Mouse (Mus musculus): ENCODE data around the gene Lgalsl.

The Lgalsl gene

DNA sequence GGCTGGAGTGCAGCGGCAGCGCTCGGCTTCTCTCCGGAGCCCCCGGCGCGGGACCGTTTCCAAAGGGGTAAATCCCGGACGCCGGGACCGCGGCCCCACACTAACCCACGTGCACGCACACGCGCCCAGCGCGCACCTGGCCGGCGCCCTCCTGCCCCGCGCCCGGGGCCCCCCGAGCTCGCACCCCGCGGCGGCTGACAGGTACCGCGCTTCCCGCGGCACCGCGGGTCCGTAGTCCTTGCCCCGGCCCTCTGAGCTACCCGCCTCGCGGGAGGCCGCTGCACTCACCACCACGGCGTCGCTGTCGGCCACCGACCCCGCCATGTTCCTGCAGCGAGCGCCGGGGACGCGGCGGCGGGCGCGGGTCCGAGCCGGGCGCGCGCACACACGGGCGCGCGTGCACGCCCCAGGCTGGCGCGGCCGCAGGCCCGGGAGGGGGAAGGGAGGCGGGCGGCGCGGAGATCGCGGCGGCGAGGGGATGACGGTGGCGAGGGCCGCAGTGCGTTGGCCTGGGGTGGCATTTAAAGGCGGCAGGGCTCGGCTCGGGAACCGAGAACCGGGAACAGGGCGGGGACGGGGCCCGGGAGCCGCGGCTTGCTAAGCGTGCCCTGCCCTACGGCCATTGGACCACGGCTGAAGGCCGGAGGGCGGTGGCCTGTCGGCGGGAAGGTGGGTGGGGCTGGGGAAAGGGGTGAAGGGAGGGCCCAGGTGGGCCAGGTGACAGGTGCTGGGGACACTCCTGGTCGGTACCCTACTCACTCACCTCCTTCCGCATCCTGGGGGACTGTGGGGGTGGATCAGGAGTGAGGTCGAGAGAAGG is at the start of gene Lgalsl:
Lgalsl (minus strand) TSS at position 371 of the 820 bp plus-strand sequence.
- in situ Hi-C loops (cut with MseI, MboI), result no loop called here

DNA sequence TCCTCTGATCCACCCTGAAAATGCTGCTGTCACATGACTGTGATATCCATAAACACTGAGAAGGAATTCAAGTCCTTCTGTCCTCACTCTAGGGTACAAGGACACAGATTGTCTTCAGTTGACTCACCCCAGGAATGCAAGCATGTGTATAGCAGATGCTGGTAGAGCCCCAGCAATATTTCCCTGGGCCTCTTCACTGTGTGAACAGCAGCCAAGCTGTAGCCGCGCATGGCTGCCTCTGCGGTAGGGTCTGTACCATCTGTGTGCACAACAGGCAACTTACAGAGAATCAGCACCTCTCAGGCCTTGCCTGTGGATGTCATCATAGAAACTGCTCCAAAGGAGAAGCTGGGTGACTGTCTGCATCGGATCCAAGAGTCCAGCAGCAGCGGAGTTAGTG is 47.8 kb upstream of the Lgalsl start:
- in situ Hi-C loops (cut with MseI, MboI), result no loop called here

DNA sequence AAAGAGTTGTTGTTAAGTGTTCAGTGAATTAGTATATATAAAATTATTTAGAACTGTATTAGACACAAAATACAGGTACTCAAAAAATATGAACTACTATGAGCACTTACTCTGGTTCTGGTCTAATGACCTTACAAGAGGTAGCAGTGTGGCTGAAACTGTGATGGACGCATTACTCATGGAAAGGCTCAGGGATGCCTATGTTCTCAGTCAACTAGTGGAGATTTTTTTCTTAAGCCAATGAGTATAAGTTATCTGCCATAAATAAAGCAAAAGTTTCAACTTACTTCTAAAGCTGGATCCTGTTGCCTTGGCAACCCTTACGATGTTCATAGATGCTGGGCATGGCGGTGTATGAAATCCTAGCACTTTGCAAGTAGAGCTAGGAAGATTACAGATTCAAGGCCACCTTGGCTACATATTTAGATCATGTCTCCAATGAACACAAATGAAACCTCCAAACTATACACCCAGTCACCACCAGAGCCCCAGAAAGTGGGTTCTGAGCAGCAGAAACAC is 46.8 kb upstream of the Lgalsl start:
- in situ Hi-C loops (cut with MseI, MboI), result no loop called here

DNA sequence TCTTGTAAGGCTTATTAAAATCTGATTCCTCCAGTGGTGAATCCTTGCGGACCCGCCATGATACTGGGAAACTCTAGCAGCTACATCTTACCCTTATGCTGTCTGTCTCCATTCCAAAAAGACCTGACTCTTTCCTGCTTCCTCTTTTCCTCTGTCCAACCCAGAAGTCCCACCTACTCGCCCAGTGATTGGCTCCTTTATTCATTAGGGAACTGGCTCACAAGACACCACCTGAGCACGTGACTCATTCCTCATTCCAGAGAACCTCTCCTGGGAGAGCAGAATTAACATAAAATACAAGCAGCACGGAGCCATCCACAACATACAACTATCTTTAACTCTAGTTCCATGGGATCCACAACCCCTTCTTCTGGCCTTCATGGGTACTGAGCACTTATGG is 42.5 kb upstream of the Lgalsl start:
- in situ Hi-C loops (cut with MseI, MboI), result no loop called here

DNA sequence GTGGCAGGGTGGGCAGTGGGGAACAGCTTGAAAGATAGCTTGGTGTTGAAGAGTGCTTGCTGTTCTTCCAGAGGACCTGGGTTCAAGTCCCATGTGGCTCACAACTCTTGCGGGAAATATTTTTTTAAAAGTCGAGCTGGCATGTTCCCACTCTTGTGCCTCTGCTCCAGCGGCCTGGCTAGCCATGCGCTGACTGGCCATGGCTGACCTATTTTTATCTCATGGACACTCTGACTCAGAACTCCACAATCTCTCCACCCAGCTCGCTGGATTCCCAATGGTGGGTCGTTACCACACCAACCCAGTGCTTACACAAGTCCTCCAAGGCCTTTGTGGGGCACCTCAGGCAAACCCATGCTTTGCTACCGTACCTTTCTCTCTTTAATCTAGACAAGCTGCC is 42.1 kb upstream of the Lgalsl start:
- in situ Hi-C loops (cut with MseI, MboI), result no loop called here

DNA sequence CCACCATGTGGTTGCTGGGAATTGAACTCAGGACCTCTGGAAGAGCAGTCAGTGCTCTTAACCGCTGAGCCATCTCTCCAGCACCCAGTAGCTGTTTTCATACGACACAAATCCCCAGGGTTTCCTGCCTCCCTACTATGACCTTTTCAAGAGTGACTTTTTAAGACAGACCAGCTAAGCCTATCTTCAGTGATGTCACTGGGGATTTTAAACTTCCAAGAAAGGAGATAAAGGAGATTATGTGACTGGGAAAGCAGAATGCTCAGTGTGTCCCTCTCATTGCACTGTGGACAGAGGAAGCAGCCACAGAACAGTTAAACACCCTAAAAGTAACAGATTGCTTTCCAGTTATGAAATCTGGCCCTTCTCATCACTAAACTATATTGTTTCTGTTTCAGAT is 41.6 kb upstream of the Lgalsl start:
- in situ Hi-C loops (cut with MseI, MboI), result no loop called here

DNA sequence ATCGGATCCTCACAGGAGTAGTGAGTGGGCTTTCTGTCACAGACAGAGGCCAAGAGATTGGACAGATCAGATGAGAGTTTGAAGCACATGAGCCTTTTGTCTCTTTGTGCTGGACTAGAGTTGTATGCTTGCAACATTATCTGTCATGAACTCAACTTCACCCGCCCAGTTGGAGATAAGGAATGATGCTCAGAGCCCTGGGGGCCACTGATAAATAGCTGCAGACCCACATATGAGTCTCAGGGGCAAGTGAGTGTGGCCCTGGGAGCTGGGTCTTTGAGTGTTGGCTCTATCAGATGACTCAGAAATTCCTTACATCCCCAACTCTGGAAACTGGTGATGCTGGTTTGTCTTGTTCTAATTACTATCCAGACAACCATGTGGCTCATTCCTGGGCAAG is 39.1 kb upstream of the Lgalsl start:
- in situ Hi-C loops (cut with MseI, MboI), result no loop called here

DNA sequence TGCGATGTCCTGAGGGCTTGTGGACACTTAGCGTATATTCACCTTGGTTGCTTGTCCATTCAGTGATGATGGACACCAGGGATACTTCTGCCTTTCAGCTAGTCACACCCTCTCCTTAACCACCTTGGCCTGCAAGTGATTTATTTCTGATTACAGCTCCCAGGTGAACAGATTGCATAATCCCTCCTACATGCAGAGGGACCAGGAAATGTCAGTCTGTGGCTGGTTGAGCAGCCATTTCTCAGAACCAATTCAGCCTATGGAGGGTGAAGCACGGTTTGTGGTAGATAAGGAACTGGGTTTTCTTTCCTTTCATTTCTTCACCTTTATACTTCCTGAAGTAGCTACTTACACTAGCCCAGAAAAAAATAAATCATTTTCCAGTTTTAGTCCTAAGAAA is 34.6 kb upstream of the Lgalsl start:
- in situ Hi-C loops (cut with MseI, MboI), result no loop called here

DNA sequence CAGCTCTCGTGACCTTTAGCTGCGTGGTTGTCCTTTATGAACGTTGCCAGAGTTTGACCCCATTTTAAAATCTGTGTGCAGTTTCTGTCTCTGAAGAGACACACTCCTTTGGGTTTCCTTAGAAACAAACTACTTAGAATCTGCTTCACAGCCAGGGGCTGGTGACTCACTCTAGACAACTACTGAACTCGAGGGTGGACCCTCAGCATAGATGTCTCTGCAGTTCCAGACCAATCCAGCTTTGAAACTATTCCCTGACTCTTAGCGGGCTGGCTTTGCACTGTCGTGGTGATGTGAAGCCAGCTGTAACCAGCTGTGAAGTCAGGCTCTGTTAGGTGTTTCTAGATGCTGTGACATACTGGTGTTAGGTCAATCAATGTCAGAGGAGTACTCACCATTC is 33.8 kb upstream of the Lgalsl start:
- in situ Hi-C loops (cut with MseI, MboI), result no loop called here

DNA sequence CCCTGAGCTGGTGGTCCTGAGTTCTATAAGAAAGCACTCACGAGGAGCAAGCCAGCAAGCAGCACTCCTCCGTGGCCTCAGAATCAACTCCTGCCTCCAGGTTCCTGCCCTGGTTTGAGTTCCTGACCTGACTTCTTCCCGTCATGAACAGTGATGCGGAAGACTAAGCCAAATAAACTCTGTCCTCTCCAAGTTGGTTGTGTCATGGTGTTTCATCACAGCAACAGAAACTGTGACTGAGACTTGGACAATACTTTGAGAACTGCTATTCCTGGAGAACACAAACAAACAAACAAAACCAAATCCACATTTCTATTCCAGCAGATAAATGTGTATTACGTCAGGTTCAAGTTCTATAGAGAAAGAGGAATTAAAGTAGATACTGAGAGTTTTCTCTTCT is 31.2 kb upstream of the Lgalsl start:
- in situ Hi-C loops (cut with MseI, MboI), result no loop called here

DNA sequence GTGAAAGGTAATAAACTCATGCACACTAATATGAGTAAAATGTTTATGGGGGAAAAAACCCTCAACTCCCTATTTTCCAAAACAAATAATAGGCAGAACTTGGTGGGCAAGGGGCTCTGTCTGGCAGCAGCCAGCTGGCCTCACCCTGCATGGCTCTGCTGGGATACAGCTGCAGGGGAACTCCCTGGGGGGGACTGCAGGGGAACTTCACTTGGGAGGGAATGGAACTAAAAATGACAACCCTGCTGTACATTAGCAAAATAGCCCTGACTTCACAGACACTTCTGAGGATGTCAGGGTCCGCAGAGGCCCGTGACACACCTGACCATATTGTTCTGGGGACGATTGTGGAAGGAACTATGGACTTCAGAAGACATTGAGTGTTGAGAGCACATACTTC is 29.5 kb upstream of the Lgalsl start:
- in situ Hi-C loops (cut with MseI, MboI), result no loop called here

DNA sequence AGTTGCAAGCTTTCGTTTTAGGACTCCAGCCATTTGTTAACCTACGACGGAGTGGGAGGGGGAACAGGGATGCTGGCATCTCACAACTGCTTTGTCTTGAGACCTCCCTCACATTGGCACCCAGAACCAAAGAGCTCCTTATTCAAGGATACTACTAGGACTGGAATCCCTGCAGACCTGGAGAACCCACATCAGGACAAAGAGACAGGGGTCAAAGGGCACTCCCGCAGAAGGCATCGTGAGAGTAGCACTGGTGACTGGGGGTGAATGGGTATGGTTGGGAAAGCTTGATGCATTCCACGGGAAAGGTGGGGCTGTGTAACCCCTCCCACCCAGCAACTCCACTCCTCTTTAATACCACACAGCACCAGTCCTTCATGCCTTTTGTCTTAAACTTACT is 29.0 kb upstream of the Lgalsl start:
- in situ Hi-C loops (cut with MseI, MboI), result no loop called here

DNA sequence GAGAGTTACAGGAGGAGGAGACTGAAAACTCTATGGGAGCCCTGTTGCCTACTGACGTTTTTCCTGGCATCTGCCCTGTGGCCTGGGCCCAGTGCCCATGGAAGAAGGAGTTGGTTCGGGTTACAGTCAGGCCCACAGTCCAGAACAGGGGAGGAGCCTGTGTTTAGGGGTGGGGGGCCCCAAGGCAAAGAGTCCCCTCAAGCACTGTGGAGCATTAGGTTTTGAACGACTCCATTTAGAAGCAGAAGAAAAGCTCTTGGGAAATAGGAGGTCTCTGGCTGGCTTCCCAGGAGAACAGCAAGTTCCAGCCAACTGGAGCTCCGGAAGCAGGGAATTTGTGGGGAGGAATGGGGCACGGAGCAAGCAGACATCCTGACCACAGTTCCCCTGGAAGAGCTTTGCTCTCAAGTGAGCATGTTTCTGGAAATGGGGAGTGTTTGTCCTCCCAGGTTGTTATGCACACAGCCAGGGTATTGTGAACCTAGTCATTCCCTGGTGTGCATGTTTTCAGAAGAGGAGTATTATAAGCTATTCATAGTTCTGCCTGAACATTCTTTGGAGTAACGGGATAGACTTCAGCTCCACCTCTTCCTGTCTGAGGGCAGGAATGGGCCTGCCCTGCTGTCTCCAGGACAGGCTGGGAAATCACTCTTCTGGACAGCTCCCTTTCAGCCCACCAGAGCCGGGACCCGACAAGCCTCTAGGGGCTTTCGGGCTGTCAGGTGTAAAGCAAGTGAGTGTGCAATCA is 28.2 kb upstream of the Lgalsl start:
- in situ Hi-C loops (cut with MseI, MboI), result no loop called here

DNA sequence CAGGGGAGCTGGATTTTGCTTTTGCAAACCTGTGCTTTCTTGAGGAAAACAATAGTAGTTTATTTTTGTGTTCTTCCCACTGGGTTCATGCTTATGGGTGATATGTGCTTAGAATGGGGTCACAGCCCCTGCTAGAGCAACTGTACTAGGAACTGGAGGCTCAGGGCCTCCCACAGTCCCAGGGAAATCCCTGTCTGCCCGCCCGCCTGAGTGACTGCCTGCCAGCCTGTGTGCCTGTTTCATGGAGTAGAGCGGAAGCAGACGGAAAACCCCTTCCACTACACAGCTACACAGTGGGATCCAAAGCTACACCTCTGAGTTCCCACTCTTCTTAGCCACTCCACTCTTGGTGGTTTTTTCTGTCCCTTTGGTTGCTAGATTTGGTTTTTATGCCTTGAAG is 27.1 kb upstream of the Lgalsl start:
- in situ Hi-C loops (cut with MseI, MboI), result no loop called here

DNA sequence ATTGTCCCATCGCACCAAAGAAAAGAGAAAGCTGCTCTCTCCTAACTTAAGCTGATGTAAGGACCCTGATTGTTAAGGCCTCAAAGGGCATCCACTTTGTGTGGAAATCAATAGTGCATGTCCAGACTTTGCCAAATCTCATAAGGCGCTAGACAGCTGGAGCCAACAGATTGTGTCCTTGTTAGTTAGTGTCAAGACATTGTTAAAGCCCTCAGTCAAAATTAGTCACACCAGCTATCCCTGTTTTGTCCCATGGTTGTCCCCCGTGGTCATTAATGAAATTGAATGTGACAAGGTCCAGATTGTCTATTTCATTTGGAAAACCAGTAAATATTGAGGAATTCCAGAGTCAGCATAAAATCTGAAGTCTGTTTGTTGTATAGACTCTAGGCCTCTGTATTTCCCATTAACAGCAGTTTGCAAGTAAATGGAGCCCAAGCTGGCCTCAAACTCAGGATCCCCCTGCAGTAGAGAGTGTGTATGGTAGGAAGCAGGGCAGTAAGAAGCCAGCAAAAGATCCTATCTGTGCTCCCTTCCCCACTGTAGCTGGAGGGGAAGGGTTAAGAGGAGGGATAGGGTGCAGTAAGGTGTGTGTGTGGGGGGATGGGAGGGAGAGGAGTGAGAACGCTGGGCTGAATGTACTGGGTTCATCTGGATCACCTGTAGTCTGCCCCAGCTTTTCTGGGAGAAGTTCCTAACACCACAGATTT is 23.3 kb upstream of the Lgalsl start:
- in situ Hi-C loops (cut with MseI, MboI), result no loop called here

DNA sequence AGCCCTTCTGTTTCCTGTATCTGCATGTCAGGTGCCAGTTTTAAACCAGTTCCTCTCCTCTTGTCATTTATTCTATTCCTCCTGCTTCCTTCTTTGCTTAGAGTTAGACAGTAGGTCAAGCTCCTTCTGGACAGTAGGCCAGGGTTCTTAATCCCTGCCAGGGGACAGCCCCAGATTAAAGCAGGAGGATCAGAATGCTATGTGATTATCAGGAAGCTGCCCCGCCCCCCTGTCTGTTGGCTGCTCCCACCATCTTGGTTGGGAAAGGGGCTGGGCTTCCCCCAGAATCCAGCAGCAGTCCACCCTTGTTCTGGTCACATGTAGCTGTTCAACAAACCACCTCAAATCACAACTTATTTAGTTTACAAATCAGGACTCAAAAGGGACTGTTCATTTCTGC is 19.3 kb upstream of the Lgalsl start:
- in situ Hi-C loops (cut with MseI, MboI), result no loop called here

DNA sequence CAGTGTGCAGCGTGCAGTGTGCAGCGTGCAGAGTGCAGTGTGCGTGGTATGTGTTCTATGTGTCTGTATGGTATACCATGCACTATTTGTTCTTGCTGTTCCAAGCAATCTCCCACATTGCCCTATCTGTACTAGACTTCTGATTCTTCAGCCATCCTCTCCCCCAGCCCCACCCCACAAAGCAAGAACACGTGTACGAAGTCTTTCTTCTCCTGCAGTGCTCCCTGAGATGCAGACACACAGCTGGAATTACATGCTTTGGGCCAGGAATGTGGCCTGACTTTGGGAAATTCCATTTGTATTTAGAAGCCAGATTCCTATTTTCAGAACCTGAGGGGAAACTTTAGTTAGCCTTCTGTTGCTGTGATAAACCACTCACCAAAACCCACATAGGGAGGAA is 18.5 kb upstream of the Lgalsl start:
- in situ Hi-C loops (cut with MseI, MboI), result no loop called here

DNA sequence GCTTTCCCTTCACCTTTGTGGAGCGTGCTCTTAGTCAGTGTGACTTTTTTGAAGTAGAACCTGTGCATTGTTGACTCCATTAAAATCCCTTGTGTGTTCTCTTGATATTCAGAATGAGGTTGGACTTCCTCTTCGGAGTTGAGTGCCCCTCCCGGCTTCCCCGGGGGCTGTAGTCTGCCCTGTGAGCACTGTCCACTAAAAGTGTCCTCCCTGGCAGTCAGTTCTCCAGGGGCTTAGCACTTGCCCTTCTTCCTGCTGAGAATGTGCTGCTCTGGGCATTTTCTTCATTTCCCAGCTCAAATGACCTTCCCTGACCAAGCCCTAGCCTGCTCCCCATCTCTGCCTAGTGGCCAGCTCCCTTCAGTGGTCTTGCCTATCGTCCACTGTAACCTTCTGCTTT is 6.5 kb upstream of the Lgalsl start:
- in situ Hi-C loops (cut with MseI, MboI), result no loop called here

DNA sequence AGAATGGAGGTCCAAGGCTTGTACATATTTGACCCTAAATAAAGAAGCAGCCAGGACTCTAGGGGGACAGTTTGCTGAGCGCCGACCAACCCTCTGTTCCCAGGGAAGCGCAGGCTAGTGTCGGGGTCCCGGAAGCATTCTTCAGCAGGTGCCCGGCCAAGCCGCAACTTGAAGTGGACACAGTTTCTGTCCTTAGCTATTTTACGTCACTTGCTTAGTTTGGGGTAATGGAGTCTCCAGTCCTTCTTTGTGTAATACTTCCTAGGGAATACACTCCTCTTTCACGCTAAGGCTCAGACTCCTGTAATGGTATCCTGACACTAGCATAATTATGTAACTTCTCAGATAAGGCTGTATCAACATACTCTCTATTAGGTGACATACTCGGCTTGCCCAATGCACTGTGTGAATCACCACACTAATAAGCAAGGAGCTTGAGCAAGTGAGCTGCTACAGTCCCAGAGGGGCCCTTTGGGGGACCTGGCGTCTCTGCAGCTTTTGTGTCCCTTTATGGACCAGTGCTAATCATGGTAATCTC is 813 bp upstream of the Lgalsl start:
- in situ Hi-C loops (cut with MseI, MboI), result no loop called here

DNA sequence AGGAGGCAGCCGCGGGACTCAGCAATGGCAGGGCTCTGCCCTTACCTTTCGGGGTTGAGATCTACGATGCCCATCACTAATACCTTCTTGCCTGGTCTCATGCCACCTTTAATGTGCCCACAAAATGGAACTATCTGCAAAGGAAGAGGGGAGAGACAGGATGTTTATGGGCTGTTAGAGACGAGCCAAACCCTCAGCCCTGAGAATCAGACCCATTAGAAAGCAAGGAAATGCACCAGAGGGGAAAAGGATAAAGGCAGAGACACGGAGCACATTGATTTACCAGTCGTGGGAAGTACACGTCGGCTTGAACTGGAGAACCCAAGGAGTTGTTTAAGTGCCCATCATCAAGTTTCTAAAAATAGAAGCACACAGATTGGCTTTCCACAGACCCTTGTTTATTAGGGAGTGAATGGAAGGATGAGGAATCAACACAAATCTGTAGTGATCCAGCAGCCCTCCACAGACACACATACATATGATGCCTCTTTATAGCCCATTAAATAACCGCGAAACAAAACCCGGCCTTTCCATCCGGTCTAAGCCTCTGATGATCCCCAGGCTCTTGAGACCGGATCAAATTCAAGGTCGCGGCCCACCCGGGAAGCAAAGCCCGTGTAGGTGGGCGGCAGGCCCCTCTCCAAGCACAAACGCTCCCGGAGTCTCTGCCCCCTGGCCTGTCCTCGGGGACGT is 717 bp downstream of the Lgalsl start:
- in situ Hi-C loops (cut with MseI, MboI), result no loop called here

DNA sequence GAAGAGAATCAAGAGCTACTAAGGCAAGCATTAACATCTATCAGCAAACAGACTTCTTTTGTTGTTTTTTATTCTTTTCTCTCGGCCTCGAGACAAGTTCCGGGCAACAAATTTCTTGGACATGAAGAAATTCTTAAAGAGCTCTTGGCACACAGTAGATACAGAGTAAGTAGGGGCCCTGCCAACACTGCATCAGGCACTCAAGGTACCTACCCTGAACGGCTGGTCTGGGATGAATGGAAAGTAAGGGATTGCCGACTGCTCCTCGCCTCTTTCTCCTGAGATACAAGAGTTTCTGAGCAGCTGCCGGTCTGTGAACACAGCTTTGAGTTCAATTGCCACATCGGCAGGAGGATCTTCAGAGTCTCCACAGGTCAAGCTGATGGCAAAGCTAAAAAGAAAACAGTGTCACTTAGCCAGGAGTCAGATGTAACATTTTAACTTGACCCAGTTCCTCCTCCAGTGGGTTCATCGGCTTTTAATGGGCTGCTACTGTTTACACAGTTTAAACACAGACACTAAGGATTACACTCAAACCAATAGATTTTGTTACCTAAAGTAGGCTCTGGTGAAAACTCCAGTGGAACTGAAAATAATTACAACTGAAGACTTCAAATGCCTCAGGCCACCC is 1.7 kb downstream of the Lgalsl start:
- in situ Hi-C loops (cut with MseI, MboI), result no loop called here

Measured in mouse trophoblast stem cell (cell line).